7 mouse cellular contexts compared by ENCODE assay signal in genomic region chr7:45560843-45561623, GRCm38 (mm10). TPM values are rescaled to one million over a fixed set of nuclear protein-coding genes. Genes with fewer than 3 reads are reported as not detected.
DNase-seq lines count a peak whose midpoint lies in the region; ATAC-seq and TF ChIP-seq lines count a peak whose summit lies in the region.

No protein-coding gene starts in this region.

- H3K27ac ChIP-seq in cortical plate, adult 2 months (ENCODE audit: insufficient read depth, low read length): no peak overlapping the region

- no peaks in the 10 kb centered on the region for H3K4me1 ChIP-seq in cortical plate, adult 2 months (ENCODE audit: control insufficient read depth, insufficient read depth, low read length)

- intact Hi-C loops in gastrocnemius, postnatal 14 days (cut with DNase I; ENCODE audit: low total_unique reads): loop anchor here (5.0 kb wide), 1 partner anchor 84 kb away; no protein-coding TSS in a partner anchor
- intact Hi-C loops in left cerebral cortex, postnatal 10 days (cut with DNase I): loop anchor here (2.0 kb wide), 1 partner anchor 92 kb away; no protein-coding TSS in a partner anchor

- no peak overlapping the region for H3K4me3 ChIP-seq in cortical plate, adult 2 months (ENCODE audit: insufficient read depth, low read length)

- peak; percentile 89 for ATAC-seq in inflammation-experienced regulatory T-cells, adult 6 months
- peak; percentile 89 for ATAC-seq in megakaryocyte progenitor cell, adult 5-6 weeks (replicated peaks; ENCODE audit: poor library complexity)

- TF ChIP-seq CTCF in cortical plate, adult 2 months (IDR thresholded peaks at IDR 0.05; ENCODE audit: extremely low read depth, insufficient read depth, low read length): peak; percentile 97

- DNase-seq in adipocyte (ENCODE audit: low spot score): peak; percentile 71
- DNase-seq in gastrocnemius, postnatal 14 days: peak; percentile 68
- peak; percentile 67 to 78 for DNase-seq in left cerebral cortex, postnatal 10 days (ENCODE audit: extremely low spot score in 1 of 2, low spot score in 2 of 2)
- DNase-seq in right cerebral cortex, postnatal 25 days: peak; percentile 70

- TF ChIP-seq POLR2A in cortical plate, adult 2 months (IDR thresholded peaks at IDR 0.05; ENCODE audit: extremely low read depth, insufficient read depth, low read length): no peak

RNA-seq across cellular contexts. Expression of gene Hsd17b14, which starts 6.3 kb away (rescaled TPM):
- 0.45 and 0.54 TPM in 2 replicates for polyA plus RNA-seq in cortical plate, adult 2 months (2012; rRNA removed)
- 1 to 10 TPM; 1.7 to 2.3 TPM for total RNA-seq in gastrocnemius, postnatal 14 days (2021)
- under 1 TPM; 0.82 to 0.95 (median 0.91) TPM for polyA plus RNA-seq in inflammation-experienced regulatory T-cells, adult 6 months (2017; shearing (Covaris generic))
- total RNA-seq in left cerebral cortex, postnatal 10 days (2021): under 1 TPM in 1 of 2 experiments, not detected in 1; 0.93 TPM
- total RNA-seq in megakaryocyte progenitor cell, adult 5-6 weeks (2015): 0.22 and 5.5 TPM in 2 replicates
- 1.2 and 8.2 TPM in 2 replicates for total RNA-seq in megakaryocyte progenitor cell, adult 5-6 weeks (2017)

RNA-seq across cellular contexts. Expression of gene Bcat2, which starts 8.9 kb away (rescaled TPM):
- polyA plus RNA-seq in cortical plate, adult 2 months (2012; rRNA removed): 26.1 and 26.5 TPM in 2 replicates
- 10 to 100 TPM; 37.2 to 37.8 TPM for total RNA-seq in gastrocnemius, postnatal 14 days (2021)
- 10 to 100 TPM; 33.2 to 54.7 (median 51.4) TPM for polyA plus RNA-seq in inflammation-experienced regulatory T-cells, adult 6 months (2017; shearing (Covaris generic))
- 10 to 100 TPM; 20.9 to 21.8 TPM for total RNA-seq in left cerebral cortex, postnatal 10 days (2021)
- 43.5 and 55.9 TPM in 2 replicates for total RNA-seq in megakaryocyte progenitor cell, adult 5-6 weeks (2015)
- 37.0 and 44.0 TPM in 2 replicates for total RNA-seq in megakaryocyte progenitor cell, adult 5-6 weeks (2017)

RNA-seq across cellular contexts. Expression of gene Plekha4, which starts 34.9 kb away (rescaled TPM):
- 5.1 and 6.3 TPM in 2 replicates for polyA plus RNA-seq in cortical plate, adult 2 months (2012; rRNA removed)
- 10 to 100 TPM in 1 of 2 experiments, 1 to 10 TPM in 1; 6.8 to 14.8 TPM for total RNA-seq in gastrocnemius, postnatal 14 days (2021)
- polyA plus RNA-seq in inflammation-experienced regulatory T-cells, adult 6 months (2017; shearing (Covaris generic)): under 1 TPM; 0.36 to 0.78 (median 0.53) TPM
- 1 to 10 TPM; 1.3 to 2.7 TPM for total RNA-seq in left cerebral cortex, postnatal 10 days (2021)
- 0.67 TPM in 1 of 2 replicates, not detected in the other for total RNA-seq in megakaryocyte progenitor cell, adult 5-6 weeks (2015)
- total RNA-seq in megakaryocyte progenitor cell, adult 5-6 weeks (2017): 0.04 and 0.34 TPM in 2 replicates

RNA-seq across cellular contexts. Expression of gene Ppp1r15a, which starts 35.0 kb away (rescaled TPM):
- 19.4 and 20.0 TPM in 2 replicates for polyA plus RNA-seq in cortical plate, adult 2 months (2012; rRNA removed)
- 10 to 100 TPM; 13.1 to 18.4 TPM for total RNA-seq in gastrocnemius, postnatal 14 days (2021)
- 10 to 100 TPM; 30.4 to 76.6 (median 56.4) TPM for polyA plus RNA-seq in inflammation-experienced regulatory T-cells, adult 6 months (2017; shearing (Covaris generic))
- 10 to 100 TPM; 25.5 to 28.5 TPM for total RNA-seq in left cerebral cortex, postnatal 10 days (2021)
- 46.2 and 56.7 TPM in 2 replicates for total RNA-seq in megakaryocyte progenitor cell, adult 5-6 weeks (2015)
- 70.0 and 90.7 TPM in 2 replicates for total RNA-seq in megakaryocyte progenitor cell, adult 5-6 weeks (2017)

RNA-seq across cellular contexts. Expression of gene Nucb1, which starts 50.8 kb away (rescaled TPM):
- 88.2 and 99.6 TPM in 2 replicates for polyA plus RNA-seq in cortical plate, adult 2 months (2012; rRNA removed)
- total RNA-seq in gastrocnemius, postnatal 14 days (2021): 100 to 1,000 TPM; 100 TPM
- polyA plus RNA-seq in inflammation-experienced regulatory T-cells, adult 6 months (2017; shearing (Covaris generic)): 100 to 1,000 TPM; 119 to 153 (median 121) TPM
- total RNA-seq in left cerebral cortex, postnatal 10 days (2021): 100 to 1,000 TPM; 114 to 127 TPM
- total RNA-seq in megakaryocyte progenitor cell, adult 5-6 weeks (2015): 112 and 114 TPM in 2 replicates
- 387 and 408 TPM in 2 replicates for total RNA-seq in megakaryocyte progenitor cell, adult 5-6 weeks (2017)
